Mouse (Mus musculus): ENCODE results near the gene Piwil1. TPM values are rescaled to one million over a fixed set of nuclear protein-coding genes. Genes with fewer than 3 reads are reported as not detected.
A peak's percentile ranks its signal among the peaks of the same experiment; 100 is the strongest.

The Piwil1 gene
- total RNA-seq (2014; rRNA removed) (0.05 and 0.08 TPM in 2 replicates), polyA plus RNA-seq (2015; fragmentation: Nextera tagmentation; extraction: Ambion mirVana) (0.30 and 0.40 TPM in 2 replicates)

GRCm38 (mm10) chr5:128702224-128702623 is at the start of gene Piwil1:
TSS of gene Piwil1 (plus strand) at chr5:128702524.
- no peak for TF ChIP-seq CTCF (IDR thresholded peaks at IDR 0.05; ENCODE audit: low read depth)

GRCm38 (mm10) chr5:128656496-128657135 is 45.7 kb upstream of the Piwil1 start:
- Histone ChIP-seq H3K4me2 (ENCODE audit: low read depth) (peak overlapping the region; percentile 32), H3K9me3 (ENCODE audit: low read length) (no peaks in the 10 kb centered on the region), H3K27ac (ENCODE audit: low read depth, low read length) (no peak overlapping the region), H3K4me3 (ENCODE audit: low read depth, low read length) (no peak overlapping the region), H3K4me1 (ENCODE audit: insufficient read depth) (no peaks in the 10 kb centered on the region), H3K9ac (no peak overlapping the region), H3K27me3 (ENCODE audit: insufficient read depth, low read length) (no peaks in the 10 kb centered on the region), H3K36me3 (ENCODE audit: insufficient read depth) (no peaks in the 10 kb centered on the region)
- ATAC-seq, result no peak
- 26% methylated on average over 22 of the region's 22 CpGs for WGBS
- no peak for TF ChIP-seq CTCF (IDR thresholded peaks at IDR 0.05; ENCODE audit: low read depth)
- DNase-seq, result no peak

More at GRCm38 (mm10) chr5:128702224-128702623, at the start of gene Piwil1:
- H3K4me2 ChIP-seq (ENCODE audit: low read depth), result no peak within 1 kb of the TSS
- no peak for ATAC-seq
- WGBS, result 91% methylated on average over 4 of the region's 4 CpGs
- H3K36me3 ChIP-seq (ENCODE audit: insufficient read depth), result no peaks in the 10 kb centered on the region
- H3K9ac ChIP-seq, result no peak within 1 kb of the TSS
- H3K9me3 ChIP-seq (ENCODE audit: low read length), result no peaks in the 10 kb centered on the region
- no peaks in the 10 kb centered on the region for H3K4me1 ChIP-seq (ENCODE audit: insufficient read depth)
- H3K4me3 ChIP-seq (ENCODE audit: low read depth, low read length), result no peak within 1 kb of the TSS
- H3K27me3 ChIP-seq (ENCODE audit: insufficient read depth, low read length), result no peaks in the 10 kb centered on the region
- no peak within 1 kb of the TSS for H3K27ac ChIP-seq (ENCODE audit: low read depth, low read length)
- DNase-seq, result no peak

GRCm38 (mm10) chr5:128660101-128660500 is 42.2 kb upstream of the Piwil1 start:
- H3K4me1 ChIP-seq (ENCODE audit: insufficient read depth), result no peaks in the 10 kb centered on the region
- H3K27me3 ChIP-seq (ENCODE audit: insufficient read depth, low read length), result no peaks in the 10 kb centered on the region
- H3K4me2 ChIP-seq (ENCODE audit: low read depth), result no peak overlapping the region
- 47% methylated on average over 8 of the region's 8 CpGs for WGBS
- ATAC-seq (no peak), DNase-seq (no peak)
- H3K4me3 ChIP-seq (ENCODE audit: low read depth, low read length), result no peak overlapping the region
- no peaks in the 10 kb centered on the region for H3K9me3 ChIP-seq (ENCODE audit: low read length)
- no peak for TF ChIP-seq CTCF (IDR thresholded peaks at IDR 0.05; ENCODE audit: low read depth)
- no peak overlapping the region for H3K27ac ChIP-seq (ENCODE audit: low read depth, low read length)
- H3K9ac ChIP-seq, result no peak overlapping the region
- no peaks in the 10 kb centered on the region for H3K36me3 ChIP-seq (ENCODE audit: insufficient read depth)

- Histone ChIP-seq H3K36me3 (ENCODE audit: insufficient read depth) (no peaks in the 10 kb centered on the region), H3K4me1 (ENCODE audit: insufficient read depth) (no peaks in the 10 kb centered on the region), H3K4me3 (ENCODE audit: low read depth, low read length) (no peak overlapping the region), H3K9me3 (ENCODE audit: low read length) (no peaks in the 10 kb centered on the region), H3K9ac (no peak overlapping the region), H3K27ac (ENCODE audit: low read depth, low read length) (no peak overlapping the region), H3K27me3 (ENCODE audit: insufficient read depth, low read length) (no peaks in the 10 kb centered on the region), H3K4me2 (ENCODE audit: low read depth) (no peak overlapping the region)
- TF ChIP-seq CTCF (IDR thresholded peaks at IDR 0.05; ENCODE audit: low read depth), result 0 out of 2 replicates have a peak, but pooled peaks have one; percentile 18
- DNase-seq, result no peak
- no peak for ATAC-seq
- 98% methylated on average over 6 of the region's 6 CpGs for WGBS
These were observed 39.4 kb upstream of the Piwil1 start for GRCm38 (mm10) chr5:128662881-128663280.

- Histone ChIP-seq H3K4me1 (ENCODE audit: insufficient read depth) (no peaks in the 10 kb centered on the region), H3K36me3 (ENCODE audit: insufficient read depth) (no peaks in the 10 kb centered on the region), H3K4me2 (ENCODE audit: low read depth) (no peak overlapping the region), H3K4me3 (ENCODE audit: low read depth, low read length) (no peak overlapping the region), H3K9me3 (ENCODE audit: low read length) (no peaks in the 10 kb centered on the region), H3K27me3 (ENCODE audit: insufficient read depth, low read length) (no peaks in the 10 kb centered on the region), H3K27ac (ENCODE audit: low read depth, low read length) (no peak overlapping the region), H3K9ac (no peak overlapping the region)
- no peak for DNase-seq
- TF ChIP-seq CTCF (IDR thresholded peaks at IDR 0.05; ENCODE audit: low read depth), result no peak
- 75% methylated on average over 7 of the region's 7 CpGs for WGBS
- no peak for ATAC-seq
These were observed 38.3 kb upstream of the Piwil1 start for GRCm38 (mm10) chr5:128663976-128664375.

- H3K36me3 ChIP-seq (ENCODE audit: insufficient read depth), result no peaks in the 10 kb centered on the region
- no peak for DNase-seq
- no peak overlapping the region for H3K9ac ChIP-seq
- no peak overlapping the region for H3K4me2 ChIP-seq (ENCODE audit: low read depth)
- no peaks in the 10 kb centered on the region for H3K27me3 ChIP-seq (ENCODE audit: insufficient read depth, low read length)
- no peaks in the 10 kb centered on the region for H3K9me3 ChIP-seq (ENCODE audit: low read length)
- ATAC-seq, result no peak
- 97% methylated on average over 1 of the region's 1 CpGs for WGBS
- no peak overlapping the region for H3K27ac ChIP-seq (ENCODE audit: low read depth, low read length)
- no peaks in the 10 kb centered on the region for H3K4me1 ChIP-seq (ENCODE audit: insufficient read depth)
- TF ChIP-seq CTCF (IDR thresholded peaks at IDR 0.05; ENCODE audit: low read depth), result peak; percentile 52
- H3K4me3 ChIP-seq (ENCODE audit: low read depth, low read length), result no peak overlapping the region
These were observed 37.3 kb upstream of the Piwil1 start for GRCm38 (mm10) chr5:128665045-128665444.

GRCm38 (mm10) chr5:128667303-128667702 is 35.0 kb upstream of the Piwil1 start:
- no peak overlapping the region for H3K27ac ChIP-seq (ENCODE audit: low read depth, low read length)
- WGBS, result 40% methylated on average over 7 of the region's 7 CpGs
- peak; percentile 36 for DNase-seq

More at GRCm38 (mm10) chr5:128667303-128667702, 35.0 kb upstream of the Piwil1 start:
- Histone ChIP-seq H3K9me3 (ENCODE audit: low read length) (no peaks in the 10 kb centered on the region), H3K4me2 (ENCODE audit: low read depth) (peak overlapping the region; percentile 17; the same call in 1 of the 2 replicates), H3K27me3 (ENCODE audit: insufficient read depth, low read length) (no peaks in the 10 kb centered on the region), H3K4me3 (ENCODE audit: low read depth, low read length) (no peak overlapping the region), H3K4me1 (ENCODE audit: insufficient read depth) (no peaks in the 10 kb centered on the region), H3K36me3 (ENCODE audit: insufficient read depth) (no peaks in the 10 kb centered on the region), H3K9ac (no peak overlapping the region)
- no peak for TF ChIP-seq CTCF (IDR thresholded peaks at IDR 0.05; ENCODE audit: low read depth)
- peak; percentile 18; the same call in 1 of the 2 replicates for ATAC-seq

Data from forebrain, postnatal 0 days (tissue).